Mouse (Mus musculus) small intestine, adult 2 months (tissue): ENCODE results near the gene Gxylt1.

Experiments
- CTCF ChIP-seq: fragments of 200-500 bp; IDR thresholded peaks from 2 replicates; pipeline ENCODE4 v1.5.1; 2012; ENCODE audit warnings: low read depth, mild to moderate bottlenecking, control low read depth, inconsistent platforms, low read length, moderate library complexity, mixed read lengths; ENCODE audit not compliant: insufficient replicate concordance, insufficient read length; ENCODE audit errors: extremely low read depth
- POLR2A ChIP-seq: fragments of 200-500 bp; IDR thresholded peaks from 2 replicates; pipeline ENCODE4 v1.6.1; 2012; ENCODE audit warnings: low read depth, mild to moderate bottlenecking, control low read depth, inconsistent platforms, low read length, moderate library complexity

- TF ChIP-seq POLR2A (no peak), CTCF (no peak)
Measured at GRCm38 (mm10) chr15:93266361-93266760, 8.6 kb downstream of the Gxylt1 start.
